Mouse (Mus musculus) bone marrow, adult 2 months (tissue): ENCODE results near the gene Gipc2.

Source experiments
- CTCF ChIP-seq: fragments of 200-500 bp; IDR thresholded peaks from 2 replicates; pipeline ENCODE4 v1.5.1; 2011; ENCODE audit warnings: low read length, control low read depth; ENCODE audit not compliant: control insufficient read depth, insufficient read depth
- POLR2A ChIP-seq: fragments of 200-500 bp; IDR thresholded peaks from 2 replicates; pipeline ENCODE4 v1.6.1; 2011; ENCODE audit warnings: low read depth, mild to moderate bottlenecking, control low read depth, low read length, borderline replicate concordance; ENCODE audit not compliant: control insufficient read depth

GRCm38 (mm10) chr3:152147085-152147831 lies 18.8 kb downstream of the Gipc2 start:
- TF ChIP-seq CTCF (no peak), POLR2A (no peak)
